Mouse (Mus musculus) midbrain, embryonic 10.5 days (tissue): ENCODE results near the gene Erich6b. TPM values are rescaled to one million over a fixed set of nuclear protein-coding genes. Genes with fewer than 3 reads are reported as not detected.

Source experiments
- DNase-seq: peaks from one replicate; pipeline ENCODE4 v3.0.0-alpha.2; 2017; ENCODE audit warnings: low spot score
- H3K27ac ChIP-seq: fragments of 300-500 bp; sonication (generic); replicated peaks from 2 replicates; pipeline ENCODE4 v1.5.1; 2016; ENCODE audit warnings: mild to moderate bottlenecking
- H3K27me3 ChIP-seq: fragments of 300-500 bp; sonication (generic); 2 replicates; pipeline ENCODE4 v1.6.1; 2016; ENCODE audit warnings: low read depth, mild to moderate bottlenecking; ENCODE audit not compliant: poor library complexity, severe bottlenecking
- H3K36me3 ChIP-seq: fragments of 300-500 bp; sonication (generic); 2 replicates; pipeline ENCODE4 v1.6.1; 2016; ENCODE audit warnings: mild to moderate bottlenecking, moderate library complexity
- H3K4me1 ChIP-seq: fragments of 300-500 bp; sonication (generic); 2 replicates; pipeline ENCODE4 v1.6.1; 2016
- H3K4me3 ChIP-seq: fragments of 300-500 bp; sonication (generic); 2 replicates; pipeline ENCODE4 v1.5.1; 2016; ENCODE audit warnings: mild to moderate bottlenecking, moderate library complexity
- H3K9me3 ChIP-seq: fragments of 300-500 bp; sonication (generic); replicated peaks from 2 replicates; pipeline ENCODE4 v1.6.1; 2016; ENCODE audit warnings: mild to moderate bottlenecking
- WGBS: fragments of 180-500 bp; shearing (Covaris S2); methylation state at CpG from one replicate; pipeline ENCODE4 v1.1.7; 2016; 5-methylcytosine and 5-hydroxymethylcytosine counted together
- polyA plus RNA-seq: library from polyadenylated mRNA; unstranded; fragments of >200 nt; fragmentation: Nextera tagmentation; extraction: Ambion mirVana; gene quantifications from 2 replicates; pipeline ENCODE4 v1.2.1, GENCODE M21; 2016

The Erich6b gene
- polyA plus RNA-seq, 1 experiment from 2014 or later: not detected

- H3K27ac ChIP-seq: no peak overlapping the region
- peaks cover 77% of the 10 kb centered on the region for H3K36me3 ChIP-seq
- H3K9me3 ChIP-seq: no peaks in the 10 kb centered on the region
- peaks cover 13% of the 10 kb centered on the region for H3K4me1 ChIP-seq
- WGBS: 99% methylated on average over 3 of the region's 3 CpGs
- H3K27me3 ChIP-seq: no peaks in the 10 kb centered on the region
- no peak overlapping the region for H3K4me3 ChIP-seq
- DNase-seq: no peak
Observed at GRCm38 (mm10) chr14:75711731-75712130, 69.7 kb downstream of the Erich6b start.

- Histone ChIP-seq H3K36me3 (peaks cover 82% of the 10 kb centered on the region), H3K27me3 (no peaks in the 10 kb centered on the region), H3K9me3 (no peaks in the 10 kb centered on the region), H3K27ac (no peak overlapping the region), H3K4me1 (peaks cover 8% of the 10 kb centered on the region), H3K4me3 (no peak overlapping the region)
- 92% methylated on average over 5 of the region's 5 CpGs for WGBS
- DNase-seq: no peak
Observed at GRCm38 (mm10) chr14:75712687-75713086, 70.6 kb downstream of the Erich6b start.

DNA sequence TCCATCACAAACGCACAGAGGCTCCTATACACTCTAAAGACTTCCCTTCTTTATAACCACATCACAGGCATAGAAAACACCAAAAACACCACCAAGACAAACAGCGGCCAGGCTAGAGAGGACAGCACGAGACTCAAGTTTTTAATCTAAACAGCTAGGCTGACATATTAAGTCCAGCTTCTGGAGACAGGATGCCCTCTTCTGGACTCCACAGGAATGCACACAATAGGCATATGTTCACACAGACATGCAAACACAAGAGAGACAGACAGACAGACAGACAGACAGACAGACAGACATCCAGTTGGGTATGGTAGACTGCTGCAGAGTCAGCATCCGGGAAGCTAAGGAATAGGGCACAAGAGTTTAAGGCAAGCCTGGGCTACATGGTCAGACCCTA lies 71.6 kb downstream of the Erich6b start:
- WGBS: 87% methylated on average over 4 of the region's 4 CpGs
- Histone ChIP-seq H3K27me3 (no peaks in the 10 kb centered on the region), H3K27ac (no peak overlapping the region), H3K4me3 (no peak overlapping the region), H3K4me1 (no peaks in the 10 kb centered on the region), H3K36me3 (peaks cover 91% of the 10 kb centered on the region), H3K9me3 (no peaks in the 10 kb centered on the region)
- no peak for DNase-seq

GRCm38 (mm10) chr14:75716410-75716809 lies 74.4 kb downstream of the Erich6b start:
- Histone ChIP-seq H3K9me3 (no peaks in the 10 kb centered on the region), H3K4me1 (no peaks in the 10 kb centered on the region), H3K27ac (no peak overlapping the region), H3K27me3 (no peaks in the 10 kb centered on the region), H3K36me3 (peaks cover 96% of the 10 kb centered on the region), H3K4me3 (no peak overlapping the region)
- 94% methylated on average over 4 of the region's 4 CpGs for WGBS
- no peak for DNase-seq

Other genes starting within 250 kb of the Erich6b start
- 0.33 and 0.66 TPM in 2 replicates for gene Siah3, start 186.3 kb upstream of the Erich6b start, polyA plus RNA-seq
- not detected in 2 replicates for gene Spert, start 49.1 kb upstream of the Erich6b start, polyA plus RNA-seq
- 19.2 and 20.2 TPM in 2 replicates for gene Cog3, start 112.3 kb downstream of the Erich6b start, polyA plus RNA-seq
- 5.8 and 6.3 TPM in 2 replicates for gene Slc25a30, start 144.8 kb downstream of the Erich6b start, polyA plus RNA-seq
- 805 and 934 TPM in 2 replicates for gene Tpt1, start 202.8 kb downstream of the Erich6b start, polyA plus RNA-seq